Mouse (Mus musculus): ENCODE measurements at regions not wholly inside any gene's neighbourhood (a gene's known extent, or its start where the extent isn't known, plus 50 kb on each side); places are given as distances from the start of the nearest gene placed in this dataset.

DNA sequence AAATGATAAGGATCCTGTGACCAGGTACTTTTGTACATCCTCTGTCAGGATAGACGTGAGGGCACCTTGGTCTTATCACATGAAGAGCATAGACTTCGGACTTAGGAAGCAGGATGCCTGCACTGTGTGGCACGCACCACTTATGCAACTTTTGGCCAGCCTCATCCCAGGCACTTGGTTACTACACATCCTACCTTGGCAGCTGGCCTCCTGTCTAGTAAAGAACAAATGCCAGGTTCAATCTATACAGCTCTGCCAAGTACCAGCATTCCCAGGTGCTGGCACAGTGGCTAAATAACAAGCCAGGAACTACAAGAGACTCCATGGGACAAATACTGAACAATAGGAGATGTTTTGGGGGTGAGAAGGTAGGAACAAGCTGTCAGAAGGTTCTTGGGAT lies 96.7 kb downstream of the Rchy1 start:
- TF ChIP-seq CTCF (IDR thresholded peaks at IDR 0.05; ENCODE audit: low read depth): no peak
- no peak for TF ChIP-seq EP300 (IDR thresholded peaks at IDR 0.05; ENCODE audit: low read depth)
